22 mouse cellular contexts compared by ENCODE assay signal in genomic region chr17:66263405-66263804, GRCm38 (mm10).
"Had no signal": no experiment of that assay in that cellular context is flagged by ENCODE, and none has a peak within 500 bp of the region (broad histone marks: within the 10 kb centered on the region; RNA-seq: fewer than 3 reads in every experiment).

No protein-coding gene starts in this region.

- H3K4me3 ChIP-seq: heart, adult 2 months; heart, embryonic 13.5 days; heart, embryonic 15.5 days; hindbrain, embryonic 13.5 days; hindbrain, embryonic 15.5 days; left cerebral cortex, adult 2 months; limb, embryonic 13.5 days; limb, embryonic 15.5 days; liver, embryonic 12.5 days had no signal

- H3K27me3 ChIP-seq: heart, embryonic 13.5 days; heart, embryonic 15.5 days; hindbrain, embryonic 13.5 days; hindbrain, embryonic 15.5 days; limb, embryonic 13.5 days; limb, embryonic 15.5 days; liver, embryonic 12.5 days had no signal

- ATAC-seq: hindbrain, postnatal 0 days; liver, embryonic 12.5 days had no signal

- H3K9ac ChIP-seq: heart, embryonic 13.5 days; heart, embryonic 15.5 days; hindbrain, embryonic 13.5 days; hindbrain, embryonic 15.5 days; limb, embryonic 13.5 days; limb, embryonic 15.5 days; liver, embryonic 12.5 days; liver, embryonic 14.5 days had no signal

- H3K4me1 ChIP-seq: heart, embryonic 13.5 days; heart, embryonic 15.5 days; limb, embryonic 13.5 days; limb, embryonic 15.5 days; liver, embryonic 12.5 days had no signal

- H3K27ac ChIP-seq: heart, adult 2 months; heart, embryonic 13.5 days; heart, embryonic 15.5 days; hindbrain, embryonic 13.5 days; hindbrain, embryonic 15.5 days; hindbrain, postnatal 0 days; left cerebral cortex, adult 2 months; limb, embryonic 13.5 days; limb, embryonic 15.5 days; liver, embryonic 12.5 days; liver, embryonic 14.5 days had no signal

- H3K4me2 ChIP-seq: heart, embryonic 11.5 days; heart, embryonic 13.5 days; heart, embryonic 15.5 days; hindbrain, embryonic 13.5 days; hindbrain, embryonic 15.5 days; limb, embryonic 13.5 days; limb, embryonic 15.5 days; liver, embryonic 12.5 days had no signal

- H3K9me3 ChIP-seq: heart, embryonic 13.5 days; heart, embryonic 15.5 days; hindbrain, embryonic 13.5 days; hindbrain, embryonic 15.5 days; limb, embryonic 13.5 days; limb, embryonic 15.5 days; liver, embryonic 12.5 days had no signal

- DNase-seq: gastrocnemius, postnatal 14 days; gastrocnemius, postnatal 36 days; heart, adult 11 months; heart, adult 2 months; heart, postnatal 14 days; heart, postnatal 36 days; kidney, adult 18-20 months; kidney, adult 8-10 months; kidney, postnatal 10 days; kidney, postnatal 36 days; left cerebral cortex, postnatal 4 days had no signal

- H3K36me3 ChIP-seq: heart, embryonic 13.5 days; heart, embryonic 15.5 days; hindbrain, embryonic 13.5 days; hindbrain, embryonic 15.5 days; limb, embryonic 13.5 days; limb, embryonic 15.5 days; liver, embryonic 12.5 days had no signal
